Mouse (Mus musculus): ENCODE results near the gene Txnrd1. TPM values are rescaled to one million over a fixed set of nuclear protein-coding genes. Genes with fewer than 3 reads are reported as not detected.

The Txnrd1 gene
- polyA plus RNA-seq, 1 experiment, result 62.1 TPM

- Histone ChIP-seq H3K4me3 (ENCODE audit: insufficient read depth, low read depth, low read length) (no peak overlapping the region), H3K27me3 (replicated peaks; ENCODE audit: control insufficient read depth, insufficient read depth, low read length) (no peaks in the 10 kb centered on the region), H3K4me1 (ENCODE audit: control insufficient read depth, insufficient read depth, low read length) (no peaks in the 10 kb centered on the region), H3K27ac (ENCODE audit: insufficient read depth, low read depth, low read length) (no peak overlapping the region), H3K36me3 (ENCODE audit: control insufficient read depth, insufficient read depth, low read length) (no peaks in the 10 kb centered on the region)
- no peak for DNase-seq
- 56% methylated on average over 12 of the region's 12 CpGs for WGBS
- TF ChIP-seq CTCF (conservative IDR thresholded peaks at IDR 0.05; ENCODE audit: insufficient read depth, insufficient read length, low read depth, low read length) (no peak), POLR2A (IDR thresholded peaks at IDR 0.05; ENCODE audit: low read depth, low read length) (no peak)
Observed at GRCm38 (mm10) chr10:82796471-82797118, 37.2 kb upstream of the Txnrd1 start.

- 80% methylated on average over 4 of the region's 4 CpGs for WGBS
- H3K4me3 ChIP-seq (ENCODE audit: insufficient read depth, low read depth, low read length), result no peak overlapping the region
- no peaks in the 10 kb centered on the region for H3K27me3 ChIP-seq (replicated peaks; ENCODE audit: control insufficient read depth, insufficient read depth, low read length)
- DNase-seq, result no peak
- TF ChIP-seq POLR2A (IDR thresholded peaks at IDR 0.05; ENCODE audit: low read depth, low read length) (no peak), CTCF (conservative IDR thresholded peaks at IDR 0.05; ENCODE audit: insufficient read depth, insufficient read length, low read depth, low read length) (no peak)
- no peak overlapping the region for H3K27ac ChIP-seq (ENCODE audit: insufficient read depth, low read depth, low read length)
- no peaks in the 10 kb centered on the region for H3K36me3 ChIP-seq (ENCODE audit: control insufficient read depth, insufficient read depth, low read length)
- no peaks in the 10 kb centered on the region for H3K4me1 ChIP-seq (ENCODE audit: control insufficient read depth, insufficient read depth, low read length)
Observed at GRCm38 (mm10) chr10:82797119-82797491, 36.6 kb upstream of the Txnrd1 start.

GRCm38 (mm10) chr10:82798312-82798933 is 35.3 kb upstream of the Txnrd1 start:
- Histone ChIP-seq H3K27me3 (replicated peaks; ENCODE audit: control insufficient read depth, insufficient read depth, low read length) (no peaks in the 10 kb centered on the region), H3K27ac (ENCODE audit: insufficient read depth, low read depth, low read length) (no peak overlapping the region), H3K4me3 (ENCODE audit: insufficient read depth, low read depth, low read length) (no peak overlapping the region), H3K4me1 (ENCODE audit: control insufficient read depth, insufficient read depth, low read length) (no peaks in the 10 kb centered on the region), H3K36me3 (ENCODE audit: control insufficient read depth, insufficient read depth, low read length) (no peaks in the 10 kb centered on the region)
- TF ChIP-seq POLR2A (IDR thresholded peaks at IDR 0.05; ENCODE audit: low read depth, low read length), result no peak
- 0 out of 2 replicates have a peak, but pooled peaks have one; percentile 2 for TF ChIP-seq CTCF (conservative IDR thresholded peaks at IDR 0.05; ENCODE audit: insufficient read depth, insufficient read length, low read depth, low read length)
- 45% methylated on average over 11 of the region's 11 CpGs for WGBS
- DNase-seq, result no peak

- WGBS, result 80% methylated on average over 5 of the region's 5 CpGs
- DNase-seq, result no peak
Observed at GRCm38 (mm10) chr10:82800094-82800493, 33.7 kb upstream of the Txnrd1 start.

GRCm38 (mm10) chr10:82804396-82804795 is 29.4 kb upstream of the Txnrd1 start:
- TF ChIP-seq CTCF (conservative IDR thresholded peaks at IDR 0.05; ENCODE audit: insufficient read depth, insufficient read length, low read depth, low read length), result no peak
- no peak for TF ChIP-seq POLR2A (IDR thresholded peaks at IDR 0.05; ENCODE audit: low read depth, low read length)
- H3K36me3 ChIP-seq (ENCODE audit: control insufficient read depth, insufficient read depth, low read length), result no peaks in the 10 kb centered on the region
- H3K27ac ChIP-seq (ENCODE audit: insufficient read depth, low read depth, low read length), result peak overlapping the region; percentile 82
- no peak overlapping the region for H3K4me3 ChIP-seq (ENCODE audit: insufficient read depth, low read depth, low read length)
- WGBS, result 75% methylated on average over 3 of the region's 3 CpGs
- H3K4me1 ChIP-seq (ENCODE audit: control insufficient read depth, insufficient read depth, low read length), result peaks cover 20% of the 10 kb centered on the region
- H3K27me3 ChIP-seq (replicated peaks; ENCODE audit: control insufficient read depth, insufficient read depth, low read length), result no peaks in the 10 kb centered on the region
- no peak for DNase-seq

More at GRCm38 (mm10) chr10:82800094-82800493, 33.7 kb upstream of the Txnrd1 start:
- TF ChIP-seq CTCF (conservative IDR thresholded peaks at IDR 0.05; ENCODE audit: insufficient read depth, insufficient read length, low read depth, low read length), result no peak
- Histone ChIP-seq H3K27ac (ENCODE audit: insufficient read depth, low read depth, low read length) (no peak overlapping the region), H3K27me3 (replicated peaks; ENCODE audit: control insufficient read depth, insufficient read depth, low read length) (no peaks in the 10 kb centered on the region), H3K4me1 (ENCODE audit: control insufficient read depth, insufficient read depth, low read length) (peaks cover 7% of the 10 kb centered on the region), H3K36me3 (ENCODE audit: control insufficient read depth, insufficient read depth, low read length) (no peaks in the 10 kb centered on the region), H3K4me3 (ENCODE audit: insufficient read depth, low read depth, low read length) (no peak overlapping the region)

GRCm38 (mm10) chr10:82805111-82805510 is 28.6 kb upstream of the Txnrd1 start:
- Histone ChIP-seq H3K27ac (ENCODE audit: insufficient read depth, low read depth, low read length) (peak overlapping the region; percentile 82), H3K4me3 (ENCODE audit: insufficient read depth, low read depth, low read length) (no peak overlapping the region), H3K36me3 (ENCODE audit: control insufficient read depth, insufficient read depth, low read length) (no peaks in the 10 kb centered on the region), H3K27me3 (replicated peaks; ENCODE audit: control insufficient read depth, insufficient read depth, low read length) (no peaks in the 10 kb centered on the region), H3K4me1 (ENCODE audit: control insufficient read depth, insufficient read depth, low read length) (peaks cover 20% of the 10 kb centered on the region)
- 31% methylated on average over 6 of the region's 6 CpGs for WGBS
- no peak for TF ChIP-seq POLR2A (IDR thresholded peaks at IDR 0.05; ENCODE audit: low read depth, low read length)
- TF ChIP-seq CTCF (conservative IDR thresholded peaks at IDR 0.05; ENCODE audit: insufficient read depth, insufficient read length, low read depth, low read length), result no peak
- DNase-seq, result peak; percentile 91

GRCm38 (mm10) chr10:82806414-82806813 is 27.3 kb upstream of the Txnrd1 start:
- Histone ChIP-seq H3K4me1 (ENCODE audit: control insufficient read depth, insufficient read depth, low read length) (peaks cover 20% of the 10 kb centered on the region), H3K36me3 (ENCODE audit: control insufficient read depth, insufficient read depth, low read length) (no peaks in the 10 kb centered on the region), H3K4me3 (ENCODE audit: insufficient read depth, low read depth, low read length) (no peak overlapping the region), H3K27ac (ENCODE audit: insufficient read depth, low read depth, low read length) (no peak overlapping the region), H3K27me3 (replicated peaks; ENCODE audit: control insufficient read depth, insufficient read depth, low read length) (no peaks in the 10 kb centered on the region)
- WGBS, result 37% methylated on average over 8 of the region's 8 CpGs
- peak; percentile 59 for DNase-seq
- no peak; the same call in 1 of the 2 replicates for TF ChIP-seq CTCF (conservative IDR thresholded peaks at IDR 0.05; ENCODE audit: insufficient read depth, insufficient read length, low read depth, low read length)
- TF ChIP-seq POLR2A (IDR thresholded peaks at IDR 0.05; ENCODE audit: low read depth, low read length), result no peak
